Mouse (Mus musculus): Measurements from ENCODE around the gene Krt36.

- TF ChIP-seq CTCF (IDR thresholded peaks at IDR 0.05; ENCODE audit: low read depth), result no peak
- no peak for TF ChIP-seq EP300 (optimal IDR thresholded peaks at IDR 0.05)
These were observed 16.0 kb upstream of the Krt36 start, which contains the start of gene Krt13 for GRCm38 (mm10) chr11:100121466-100121865.

Measured in stomach, postnatal 0 days (tissue).